9 mouse cellular contexts compared by ENCODE assay signal in the genomic region with DNA sequence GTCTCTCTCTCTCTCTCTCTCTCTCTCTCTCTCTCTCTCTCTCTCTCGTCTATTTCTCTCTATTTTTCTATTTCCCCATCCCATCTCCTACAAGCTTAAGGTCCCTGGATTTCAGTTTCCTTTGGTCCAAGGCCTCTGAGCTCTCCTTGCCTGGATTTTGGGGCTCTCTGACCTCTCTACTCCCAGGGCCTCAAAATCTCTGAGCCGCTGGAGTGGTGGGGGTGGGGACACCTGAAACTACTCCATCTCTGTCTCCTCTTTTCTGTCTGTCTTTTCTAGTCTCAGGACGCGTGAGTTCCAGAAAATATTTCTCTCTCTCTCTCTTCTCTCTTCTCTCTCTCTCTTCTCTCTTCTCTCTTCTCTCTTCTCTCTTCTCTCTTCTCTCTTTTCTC. TPM values are rescaled to one million over a fixed set of nuclear protein-coding genes. Genes with fewer than 3 reads are reported as not detected.
DNase-seq lines count a peak whose midpoint lies in the region; ATAC-seq lines count a peak whose summit lies in the region.
"Had no signal": no experiment of that assay in that cellular context is flagged by ENCODE, and none has a peak within 500 bp of the region (broad histone marks: within the 10 kb centered on the region; RNA-seq: fewer than 3 reads in every experiment).

No protein-coding gene starts in this region.

- peak overlapping the region; percentile 71 for H3K4me3 ChIP-seq in neural tube, embryonic 11.5 days (ENCODE audit: low read depth, low read length)
- no peak overlapping the region; the same call in 1 of the 2 replicates for H3K4me3 ChIP-seq in liver, embryonic 11.5 days (ENCODE audit: low read depth, low read length)

- 0 out of 2 replicates have a peak, but pooled peaks cover 6% of the 10 kb centered on the region for H3K4me1 ChIP-seq in neural tube, embryonic 11.5 days (ENCODE audit: control insufficient read depth, insufficient read depth, low read length)
- H3K4me1 ChIP-seq in liver, embryonic 11.5 days (replicated peaks; ENCODE audit: control insufficient read depth, insufficient read depth, low read length): no peaks in the 10 kb centered on the region

- DNase-seq in cerebellum, postnatal 10 days: peak; percentile 47 to 59
- DNase-seq in cerebellum, adult 18-20 months: no peak
- DNase-seq in neural tube, embryonic 11.5 days (ENCODE audit: low spot score): no peak
- DNase-seq in neural tube, embryonic 10.5 days (ENCODE audit: extremely low spot score, low spot score): no peak
- DNase-seq in liver, embryonic 11.5 days (ENCODE audit: low spot score): no peak
- no peak for DNase-seq in gastrocnemius, postnatal 4 days (ENCODE audit: low spot score in 2 of 2)
- DNase-seq in retina, postnatal 1 day: no peak

- H3K27me3 ChIP-seq in neural tube, embryonic 11.5 days (ENCODE audit: control insufficient read depth, insufficient read depth, low read length): no peaks in the 10 kb centered on the region
- peaks cover 46% of the 10 kb centered on the region for H3K27me3 ChIP-seq in liver, embryonic 11.5 days (replicated peaks; ENCODE audit: control insufficient read depth, insufficient read depth, low read length)

- WGBS in neural tube, embryonic 11.5 days: 2% methylated on average over 4 of the region's 4 CpGs
- WGBS in liver, embryonic 11.5 days: 2% methylated on average over 4 of the region's 4 CpGs

- no peaks in the 10 kb centered on the region for H3K9me3 ChIP-seq in neural tube, embryonic 11.5 days (ENCODE audit: control insufficient read depth, low read length)
- H3K9me3 ChIP-seq in liver, embryonic 11.5 days (ENCODE audit: control insufficient read depth, low read length): no peaks in the 10 kb centered on the region

- peak overlapping the region; percentile 74 for H3K9ac ChIP-seq in neural tube, embryonic 11.5 days (ENCODE audit: low read length)
- H3K9ac ChIP-seq in liver, embryonic 11.5 days (ENCODE audit: low read depth, low read length): no peak overlapping the region

- peak overlapping the region; percentile 87 for H3K27ac ChIP-seq in neural tube, embryonic 11.5 days (ENCODE audit: low read depth, low read length)
- no peak overlapping the region for H3K27ac ChIP-seq in liver, embryonic 11.5 days (ENCODE audit: low read depth, low read length)

- no peak for ATAC-seq in neural tube, embryonic 11.5 days (ENCODE audit: insufficient read depth, low FRiP score, low TSS enrichment)
- no peak for ATAC-seq in liver, embryonic 11.5 days (replicated peaks; ENCODE audit: low FRiP score)
- no peak for ATAC-seq in megakaryocyte-erythroid progenitor cell, adult 5-6 weeks (replicated peaks; ENCODE audit: low FRiP score, low TSS enrichment, poor library complexity, severe bottlenecking)

- no peaks in the 10 kb centered on the region for H3K36me3 ChIP-seq in neural tube, embryonic 11.5 days (ENCODE audit: control insufficient read depth, insufficient read depth, low read length)
- H3K36me3 ChIP-seq in liver, embryonic 11.5 days (ENCODE audit: control insufficient read depth, insufficient read depth, low read length): no peaks in the 10 kb centered on the region

- H3K4me2 ChIP-seq in neural tube, embryonic 11.5 days (ENCODE audit: low read depth): peak overlapping the region; percentile 57
- peak overlapping the region; percentile 56 for H3K4me2 ChIP-seq in liver, embryonic 11.5 days

RNA-seq across cellular contexts. Expression of a gene that starts 0.5 kb away (rescaled TPM):
- polyA plus RNA-seq in neural tube, embryonic 11.5 days (2014; fragmentation: Nextera tagmentation; extraction: Ambion mirVana): 2.9 and 3.5 TPM in 2 replicates
- polyA plus RNA-seq in liver, embryonic 11.5 days (2014; fragmentation: Nextera tagmentation; extraction: Ambion mirVana): 0.29 and 0.42 TPM in 2 replicates
- not detected in 2 replicates for total RNA-seq in megakaryocyte-erythroid progenitor cell, adult 5-6 weeks (2014; fragmentation: Nextera tagmentation)
- total RNA-seq in megakaryocyte-erythroid progenitor cell, adult 5-6 weeks (2017): not detected in 2 replicates
- total RNA-seq in gastrocnemius, postnatal 4 days (2021): 10 to 100 TPM; 18.9 to 20.5 TPM

RNA-seq across cellular contexts. Expression of a gene that starts 43.2 kb away (rescaled TPM):
- 0.32 and 0.77 TPM in 2 replicates for polyA plus RNA-seq in neural tube, embryonic 11.5 days (2014; fragmentation: Nextera tagmentation; extraction: Ambion mirVana)
- polyA plus RNA-seq in liver, embryonic 11.5 days (2014; fragmentation: Nextera tagmentation; extraction: Ambion mirVana): not detected in 2 replicates
- not detected in 2 replicates for total RNA-seq in megakaryocyte-erythroid progenitor cell, adult 5-6 weeks (2014; fragmentation: Nextera tagmentation)
- total RNA-seq in megakaryocyte-erythroid progenitor cell, adult 5-6 weeks (2017): not detected in 2 replicates
- total RNA-seq in gastrocnemius, postnatal 4 days (2021): 1 to 10 TPM; 2.5 to 4.6 TPM

RNA-seq across cellular contexts. Expression of a gene that starts 43.3 kb away (rescaled TPM):
- polyA plus RNA-seq in neural tube, embryonic 11.5 days (2014; fragmentation: Nextera tagmentation; extraction: Ambion mirVana): 46.7 and 48.3 TPM in 2 replicates
- polyA plus RNA-seq in liver, embryonic 11.5 days (2014; fragmentation: Nextera tagmentation; extraction: Ambion mirVana): 31.3 and 32.7 TPM in 2 replicates
- 1.2 TPM in 1 of 2 replicates, not detected in the other for total RNA-seq in megakaryocyte-erythroid progenitor cell, adult 5-6 weeks (2014; fragmentation: Nextera tagmentation)
- total RNA-seq in megakaryocyte-erythroid progenitor cell, adult 5-6 weeks (2017): 0.61 and 2.4 TPM in 2 replicates
- total RNA-seq in gastrocnemius, postnatal 4 days (2021): 100 to 1,000 TPM; 195 to 196 TPM

RNA-seq across cellular contexts. Expression of a gene that starts 58.3 kb away (rescaled TPM):
- 4.9 and 5.1 TPM in 2 replicates for polyA plus RNA-seq in neural tube, embryonic 11.5 days (2014; fragmentation: Nextera tagmentation; extraction: Ambion mirVana)
- polyA plus RNA-seq in liver, embryonic 11.5 days (2014; fragmentation: Nextera tagmentation; extraction: Ambion mirVana): 1.7 and 2.3 TPM in 2 replicates
- total RNA-seq in megakaryocyte-erythroid progenitor cell, adult 5-6 weeks (2014; fragmentation: Nextera tagmentation): not detected in 2 replicates
- not detected in 2 replicates for total RNA-seq in megakaryocyte-erythroid progenitor cell, adult 5-6 weeks (2017)
- total RNA-seq in gastrocnemius, postnatal 4 days (2021): not detected
- total RNA-seq: gastrocnemius, postnatal 14 days had no signal

Comparison
In these comparisons a context has a peak if more than half of its experiments do, and no peak if none do; other contexts are left out.
1. DNase-seq: peak in cerebellum, postnatal 10 days (2 of 2); none in cerebellum, adult 18-20 months (0 of 2), neural tube, embryonic 11.5 days (single experiment), neural tube, embryonic 10.5 days (single experiment), liver, embryonic 11.5 days (single experiment), gastrocnemius, postnatal 4 days (0 of 2) and retina, postnatal 1 day (single experiment).
2. RNA of a gene that starts 0.5 kb away (total RNA-seq): 18.9 to 20.5 TPM in gastrocnemius, postnatal 4 days; not detected in megakaryocyte-erythroid progenitor cell, adult 5-6 weeks; every median in the first group is over 10 times any median in the second.
3. RNA of a gene that starts 43.3 kb away (total RNA-seq): 195 to 196 TPM in gastrocnemius, postnatal 4 days; 0.61 to 2.4 TPM in megakaryocyte-erythroid progenitor cell, adult 5-6 weeks; every median in the first group is over 10 times any median in the second.